Mouse (Mus musculus): ENCODE results near the gene Pdlim4.
A peak's percentile ranks its signal among the peaks of the same experiment; 100 is the strongest.

Gene Pdlim4

GRCm38 (mm10) chr11:54092188-54092587 is 23.4 kb upstream of the Pdlim4 start:
- no peak for DNase-seq (ENCODE audit: low read depth, low spot score)

DNA sequence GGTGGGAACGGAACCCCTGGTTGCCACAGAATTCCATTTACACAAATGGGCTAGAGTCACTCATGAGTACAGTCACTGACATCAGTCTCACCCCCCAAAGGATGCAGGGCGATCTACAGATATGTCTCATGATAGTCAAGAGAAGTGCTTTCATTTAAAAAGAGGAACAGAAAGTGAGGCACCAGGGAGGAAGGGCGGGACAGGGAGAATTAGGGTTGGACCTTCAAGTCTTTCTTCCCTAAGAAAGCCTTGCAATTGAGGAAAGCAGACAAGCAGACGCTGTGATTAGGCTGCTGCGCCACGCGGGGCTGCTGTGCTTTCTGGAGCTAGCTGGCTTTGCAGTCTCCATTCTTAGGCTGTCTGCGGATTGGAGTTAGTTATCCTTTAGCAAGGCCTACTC is 22.9 kb upstream of the Pdlim4 start:
- DNase-seq (ENCODE audit: low read depth, low spot score): no peak

- DNase-seq (ENCODE audit: low read depth, low spot score): no peak
Observed at GRCm38 (mm10) chr11:54090091-54090879, 21.5 kb upstream of the Pdlim4 start.

GRCm38 (mm10) chr11:54088947-54089317 is 20.1 kb upstream of the Pdlim4 start:
- DNase-seq (ENCODE audit: low read depth, low spot score): peak; percentile 48

GRCm38 (mm10) chr11:54088253-54088946 is 19.6 kb upstream of the Pdlim4 start:
- no peak for DNase-seq (ENCODE audit: low read depth, low spot score)

DNA sequence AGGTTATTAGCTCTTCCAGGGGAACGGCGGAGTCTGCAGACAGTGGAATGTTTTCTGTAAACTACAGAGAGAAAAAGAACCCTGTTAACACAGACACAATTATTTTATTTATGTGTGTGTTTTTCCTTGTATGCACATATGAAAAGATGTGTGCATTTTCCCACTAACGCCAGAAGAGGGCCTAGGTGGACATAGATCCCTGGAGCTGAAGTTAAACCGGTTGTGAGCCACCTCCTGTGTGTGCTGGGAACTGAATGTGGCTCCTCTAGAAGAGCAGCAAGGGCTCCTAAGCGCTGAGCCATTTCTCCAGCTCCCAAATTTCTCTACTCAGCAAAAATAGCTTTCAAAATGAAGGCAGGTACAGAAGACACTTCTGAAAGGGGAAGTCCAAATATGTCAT is 17.0 kb upstream of the Pdlim4 start:
- DNase-seq (ENCODE audit: low read depth, low spot score): no peak

GRCm38 (mm10) chr11:54084976-54085375 is 16.2 kb upstream of the Pdlim4 start:
- no peak for DNase-seq (ENCODE audit: low read depth, low spot score)

DNA sequence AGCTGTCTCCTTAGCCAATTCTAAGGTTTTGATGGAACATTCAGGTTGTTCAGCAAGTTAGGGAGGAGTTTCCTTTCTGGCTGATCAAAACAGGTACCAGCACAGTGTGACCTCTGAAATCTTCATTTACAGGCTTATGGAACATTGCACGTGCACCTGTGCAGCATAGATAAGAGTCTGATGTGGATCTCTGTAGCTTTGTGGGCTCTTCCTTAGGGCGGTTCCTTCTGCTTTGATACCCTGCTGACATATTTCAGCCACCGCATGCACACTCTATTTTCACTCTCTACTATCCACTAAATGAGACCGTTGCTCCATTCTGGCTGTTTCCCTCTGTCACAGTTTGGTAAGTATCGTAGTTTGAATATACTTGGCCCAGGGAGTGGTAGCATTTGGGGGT is 13.9 kb upstream of the Pdlim4 start:
- no peak for DNase-seq (ENCODE audit: low read depth, low spot score)

GRCm38 (mm10) chr11:54080435-54080834 is 11.6 kb upstream of the Pdlim4 start:
- DNase-seq (ENCODE audit: low read depth, low spot score): no peak

DNA sequence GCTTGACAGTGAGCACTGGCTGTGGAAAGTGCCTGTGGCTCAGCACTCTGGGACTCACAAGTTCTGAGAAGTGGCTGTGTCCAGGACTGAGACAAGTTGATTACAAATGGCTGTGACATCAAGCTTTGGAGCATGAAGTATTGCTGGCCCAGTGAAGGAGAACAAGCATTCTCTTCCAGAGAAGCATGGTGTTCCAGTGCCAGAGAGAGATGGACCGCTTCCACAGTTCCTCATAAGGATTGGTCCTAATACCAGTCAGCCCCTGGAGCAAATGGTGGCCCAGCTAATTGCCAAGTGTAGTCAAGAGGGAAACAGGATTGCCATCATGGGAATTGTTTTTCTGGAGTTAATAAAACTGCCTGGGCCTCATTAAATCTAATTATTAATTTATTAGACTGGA is 7.3 kb upstream of the Pdlim4 start:
- no peak for DNase-seq (ENCODE audit: low read depth, low spot score)

GRCm38 (mm10) chr11:54075353-54075752 is 6.5 kb upstream of the Pdlim4 start:
- DNase-seq (ENCODE audit: low read depth, low spot score): no peak

- no peak for DNase-seq (ENCODE audit: low read depth, low spot score)
Observed at GRCm38 (mm10) chr11:54073291-54073690, 4.5 kb upstream of the Pdlim4 start.

- no peak for DNase-seq (ENCODE audit: low read depth, low spot score)
Observed at GRCm38 (mm10) chr11:54071726-54072445, 3.1 kb upstream of the Pdlim4 start.

GRCm38 (mm10) chr11:54067996-54068519 is 756 bp downstream of the Pdlim4 start:
- no peak for DNase-seq (ENCODE audit: low read depth, low spot score)

DNA sequence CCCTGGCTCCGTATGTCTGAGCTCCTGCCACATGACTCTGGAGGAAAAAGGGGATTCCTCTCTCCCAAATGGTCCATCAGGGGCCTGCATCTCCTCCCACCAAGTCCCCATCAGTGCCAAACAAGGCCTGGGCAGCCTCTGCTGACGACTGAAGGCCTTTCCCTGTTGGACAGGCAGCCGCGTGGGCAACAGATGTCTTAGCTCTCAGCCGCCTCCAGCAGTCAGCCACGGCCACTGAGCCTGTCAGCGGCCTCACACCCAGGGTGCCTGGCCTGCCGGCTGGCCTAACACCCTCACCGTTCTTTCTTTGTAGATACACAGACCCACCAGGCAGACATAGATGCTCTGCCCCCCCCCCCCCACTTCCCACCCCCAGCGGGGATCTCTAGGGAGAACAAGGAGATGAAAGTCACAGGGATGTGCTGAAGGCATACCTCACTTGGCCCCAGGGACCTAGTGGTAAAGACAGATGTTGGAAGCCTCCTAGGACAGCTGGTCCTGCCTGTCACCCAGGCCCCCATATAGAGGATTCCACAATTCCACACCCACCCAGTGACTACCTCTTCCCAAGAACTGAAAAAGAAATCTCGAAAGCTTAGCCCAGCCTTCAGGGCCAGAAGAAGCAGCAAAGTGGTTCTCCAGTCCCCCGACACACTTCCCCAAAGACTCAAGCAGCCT is 1.4 kb downstream of the Pdlim4 start:
- no peak for DNase-seq (ENCODE audit: low read depth, low spot score)

- no peak for DNase-seq (ENCODE audit: low read depth, low spot score)
Observed at GRCm38 (mm10) chr11:54066400-54066799, 2.4 kb downstream of the Pdlim4 start.

DNA sequence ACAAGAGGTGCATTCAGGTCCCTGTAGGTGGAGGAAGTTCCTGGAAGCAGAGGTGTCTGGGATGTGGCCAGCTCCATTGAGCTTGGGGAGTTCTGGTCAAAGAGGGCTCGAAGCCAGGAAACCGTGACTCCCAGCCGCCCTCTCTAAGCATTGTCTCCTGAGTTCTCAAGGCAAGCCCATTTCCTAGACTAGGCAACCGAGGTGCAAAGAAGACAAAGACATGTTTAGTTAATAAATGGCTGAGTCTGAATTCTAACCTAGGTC is 3.0 kb downstream of the Pdlim4 start:
- no peak for DNase-seq (ENCODE audit: low read depth, low spot score)

- no peak for DNase-seq (ENCODE audit: low read depth, low spot score)
Observed at GRCm38 (mm10) chr11:54065106-54065914, 3.5 kb downstream of the Pdlim4 start.

DNA sequence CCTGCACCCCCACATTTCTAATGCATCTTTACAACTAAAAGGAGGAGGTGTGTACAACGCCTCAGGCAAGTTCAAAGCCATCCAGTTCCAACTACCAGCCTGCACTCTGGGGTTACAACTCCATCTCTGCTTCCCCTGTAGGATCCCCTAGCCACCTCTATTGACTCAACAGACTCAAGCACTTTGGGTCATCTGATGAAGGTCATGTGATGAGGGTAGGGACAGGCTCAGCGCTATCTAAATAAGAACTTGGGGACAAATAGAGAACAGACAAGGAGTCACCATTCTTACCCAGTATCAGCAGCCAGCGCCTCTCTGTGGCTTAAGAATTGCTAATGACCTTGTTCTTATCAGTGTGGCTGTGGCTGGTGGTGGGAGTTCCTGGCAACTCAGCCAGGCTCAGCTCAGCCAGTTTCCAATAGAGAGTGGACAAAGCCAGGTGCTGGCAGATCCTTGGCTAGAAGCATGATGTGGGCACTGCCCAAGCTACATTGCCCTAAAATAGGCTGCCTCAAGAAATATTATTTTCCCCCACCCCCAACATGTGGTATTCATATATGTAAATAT is 4.3 kb downstream of the Pdlim4 start:
- no peak for DNase-seq (ENCODE audit: low read depth, low spot score)

- no peak for DNase-seq (ENCODE audit: low read depth, low spot score)
Observed at GRCm38 (mm10) chr11:54063472-54063775, 5.4 kb downstream of the Pdlim4 start.
